Mouse (Mus musculus) cerebellum, postnatal 25 days (tissue): ENCODE measurements around the gene Bphl.
A peak's percentile ranks its signal among the peaks of the same experiment; 100 is the strongest.
"Not testable (repeated sequence)": the region's sequence is repeated elsewhere in the genome, so short reads cannot be mapped to it uniquely, and the experiment has no call there.

Source experiments
- DNase-seq, 2 experiments: peaks; one replicate each; pipeline ENCODE4 v3.0.0; 2021; ENCODE audit warnings: mixed read lengths in 2 of 2

Bphl gene

DNA sequence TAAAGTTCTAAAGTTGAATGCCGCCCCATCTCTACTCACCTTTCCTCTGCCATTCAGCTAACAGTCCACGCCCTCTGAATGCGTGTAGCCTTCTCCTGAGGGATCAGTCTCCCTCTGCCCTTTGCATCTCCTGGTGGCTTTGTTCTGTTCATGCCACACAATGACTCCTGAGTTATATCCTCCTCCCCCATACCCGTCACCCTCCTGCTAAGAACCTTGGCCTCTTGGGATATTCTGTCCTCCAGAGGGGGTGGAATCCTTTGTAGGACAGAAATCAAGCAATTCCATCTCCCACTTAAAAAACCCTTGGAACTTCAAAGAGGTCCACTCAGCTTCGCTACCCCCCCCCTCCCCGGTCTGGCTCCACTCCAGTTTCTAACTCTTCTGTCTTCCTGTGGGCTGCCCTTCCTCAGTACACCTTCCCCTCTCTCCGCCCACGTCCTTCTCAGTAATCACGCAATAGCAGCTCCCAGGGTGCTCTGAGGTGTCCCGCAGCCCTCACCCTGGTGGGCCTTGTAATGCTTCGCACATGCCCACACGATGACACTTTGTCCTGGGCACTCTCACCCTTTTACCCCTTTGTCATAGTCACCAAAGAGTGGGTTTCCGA lies 16.4 kb downstream of the Bphl start:
- no peak for DNase-seq

DNA sequence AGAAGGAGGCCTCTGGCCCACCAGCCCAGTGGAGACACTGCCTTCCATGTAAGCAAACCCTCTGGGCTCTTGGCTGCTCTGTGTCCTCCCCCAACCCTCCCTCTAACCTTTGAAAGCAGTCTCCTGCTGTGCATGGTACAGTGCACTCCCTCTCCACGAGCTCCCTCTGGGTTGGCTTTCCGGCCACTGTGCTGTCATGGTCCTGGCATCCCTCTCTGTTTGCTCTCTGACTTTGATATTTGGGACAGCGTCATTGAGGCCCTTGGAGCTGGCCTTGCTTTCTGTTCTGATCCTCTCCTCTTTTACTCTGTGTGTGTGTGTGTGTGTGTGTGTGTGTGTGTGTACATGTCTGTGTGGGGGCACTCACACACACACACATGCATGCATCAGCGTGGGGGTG lies 17.0 kb downstream of the Bphl start:
- no peak for DNase-seq

DNA sequence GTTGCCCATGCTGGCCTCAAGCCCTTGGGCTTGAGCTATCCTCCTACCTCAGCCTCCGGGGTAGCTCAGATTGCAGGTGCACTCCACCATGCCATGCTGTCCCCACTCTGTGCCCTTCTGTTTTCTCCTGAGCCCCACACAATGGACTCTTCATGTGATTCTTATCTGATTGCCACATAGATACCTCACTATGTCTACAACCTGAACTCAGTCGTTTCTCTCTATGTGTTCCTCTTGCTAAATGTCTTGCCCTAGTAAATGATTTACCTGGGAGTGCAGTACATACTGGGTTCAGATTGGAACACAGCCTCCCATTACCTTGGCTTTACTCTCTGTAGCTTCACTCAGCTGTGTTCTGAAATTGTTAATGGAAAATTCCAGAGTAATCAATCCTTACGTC lies 17.6 kb downstream of the Bphl start:
- DNase-seq: no peak

DNA sequence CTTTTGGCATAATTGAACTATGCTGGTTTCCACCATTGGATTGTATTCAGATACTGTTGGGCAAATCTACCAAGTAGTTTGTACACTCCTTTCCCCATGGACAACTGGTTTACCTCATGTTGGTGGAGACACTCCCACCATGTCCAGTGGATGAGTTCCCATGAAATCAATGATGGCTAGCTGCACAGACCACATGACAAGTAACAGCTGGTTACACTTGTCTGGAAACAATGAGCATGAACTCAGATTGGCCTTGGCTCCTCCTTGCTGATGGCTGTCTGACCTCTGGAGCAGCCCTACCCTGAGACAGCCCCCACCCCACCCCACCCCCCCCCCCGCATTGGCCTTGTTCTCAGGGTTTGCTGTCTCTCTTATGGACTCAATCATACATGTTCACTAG lies 19.9 kb downstream of the Bphl start:
- no peak for DNase-seq

DNA sequence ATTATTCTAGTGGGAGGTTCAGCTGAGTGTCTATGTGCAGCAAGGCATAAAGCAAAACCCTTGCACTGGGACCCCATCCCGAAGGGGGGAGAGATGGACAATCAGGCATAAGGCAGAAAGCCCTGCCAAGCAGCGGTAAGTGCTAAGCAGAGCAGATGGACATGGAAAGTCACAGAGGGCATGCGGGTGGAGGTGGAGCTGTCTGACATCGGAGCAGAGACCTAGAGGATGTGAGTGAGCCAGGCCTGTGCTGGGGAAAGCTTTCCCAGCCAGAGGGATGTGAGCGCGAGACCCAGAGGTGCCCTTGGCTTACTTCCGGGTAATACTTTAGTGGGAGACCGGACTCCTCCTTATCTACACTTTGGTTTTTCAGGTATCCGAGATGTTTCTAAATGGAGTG lies 22.7 kb downstream of the Bphl start:
- peak in 1 of 2 experiments; percentile 62 for DNase-seq

DNA sequence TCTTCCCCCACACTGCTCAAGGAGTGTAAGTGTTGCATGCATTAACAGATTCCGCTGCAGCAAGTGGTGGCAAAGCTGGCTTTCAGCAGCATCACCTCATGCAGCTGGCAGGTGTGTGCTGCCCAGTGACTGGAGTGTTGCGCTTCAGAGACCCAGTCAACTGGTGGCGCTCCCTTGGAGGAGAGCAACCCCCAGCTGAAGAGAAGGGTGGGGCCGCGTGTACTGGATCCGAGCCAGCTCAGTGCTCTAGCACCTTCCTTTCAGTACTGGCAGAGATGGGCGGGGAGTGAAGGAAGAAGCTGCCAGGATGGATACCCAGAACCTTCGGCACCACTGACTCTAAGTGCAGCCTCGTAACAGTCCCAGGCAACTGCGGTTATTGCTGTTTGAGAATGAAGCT lies 25.1 kb downstream of the Bphl start:
- DNase-seq: no peak

DNA sequence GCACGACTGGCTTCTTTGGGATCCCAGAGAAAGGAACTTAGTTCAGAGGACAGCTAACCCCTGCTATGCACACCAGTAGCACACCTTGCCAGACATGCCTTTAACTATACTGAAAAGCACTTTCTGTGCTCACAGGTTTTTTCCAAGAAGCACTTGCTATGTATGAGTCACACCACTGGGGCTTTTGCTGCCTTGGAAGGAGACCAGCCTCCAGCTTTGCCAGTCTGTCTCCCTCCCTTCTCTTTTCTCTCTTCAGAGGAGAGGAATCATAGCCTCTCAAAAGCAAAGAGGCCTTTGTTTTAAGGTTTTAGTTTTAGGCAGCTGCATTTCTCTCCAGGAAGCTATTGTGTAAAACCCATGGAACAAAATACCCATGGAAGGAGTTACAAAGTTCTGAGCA lies 29.0 kb downstream of the Bphl start:
- DNase-seq: peak in 1 of 2 experiments; percentile 59

DNA sequence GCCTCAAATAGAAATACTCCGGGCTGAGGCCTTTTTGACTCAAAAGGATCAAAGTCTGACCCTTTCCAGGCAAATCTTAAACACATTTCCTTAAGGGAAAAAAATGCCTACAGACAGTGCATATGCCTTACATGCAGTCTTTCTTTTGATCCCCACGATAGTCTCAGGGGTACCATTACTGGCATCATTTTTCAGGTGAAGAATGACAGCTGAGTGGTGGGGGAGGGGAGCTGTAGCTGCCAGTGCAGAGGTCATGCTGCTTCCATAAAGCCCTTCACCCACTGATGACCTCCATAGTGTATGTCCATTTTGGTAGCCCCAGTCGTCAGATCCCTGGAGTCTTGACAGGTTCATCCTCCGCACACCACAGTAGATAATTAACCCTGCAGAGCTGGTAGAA lies 32.9 kb downstream of the Bphl start:
- no peak for DNase-seq

DNA sequence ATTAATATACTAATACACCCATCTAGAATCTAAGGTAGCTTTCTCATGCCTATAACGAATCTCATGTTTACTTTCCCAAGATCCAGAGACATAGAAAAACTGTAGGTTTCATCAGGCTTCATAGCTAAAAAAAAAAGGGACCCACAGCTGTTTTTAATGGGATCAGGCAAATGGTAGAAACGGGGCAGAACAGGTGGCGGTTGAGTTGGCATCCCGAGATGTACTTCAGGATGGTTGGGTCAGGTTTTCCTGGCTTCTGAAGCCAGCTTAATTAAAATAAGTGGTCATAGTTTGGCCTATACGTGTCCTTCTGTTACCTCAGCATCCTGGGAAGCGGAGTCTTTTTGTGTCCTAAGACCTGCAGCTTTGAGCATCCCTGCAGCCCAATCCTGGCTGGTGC lies 34.4 kb downstream of the Bphl start:
- no peak for DNase-seq

DNA sequence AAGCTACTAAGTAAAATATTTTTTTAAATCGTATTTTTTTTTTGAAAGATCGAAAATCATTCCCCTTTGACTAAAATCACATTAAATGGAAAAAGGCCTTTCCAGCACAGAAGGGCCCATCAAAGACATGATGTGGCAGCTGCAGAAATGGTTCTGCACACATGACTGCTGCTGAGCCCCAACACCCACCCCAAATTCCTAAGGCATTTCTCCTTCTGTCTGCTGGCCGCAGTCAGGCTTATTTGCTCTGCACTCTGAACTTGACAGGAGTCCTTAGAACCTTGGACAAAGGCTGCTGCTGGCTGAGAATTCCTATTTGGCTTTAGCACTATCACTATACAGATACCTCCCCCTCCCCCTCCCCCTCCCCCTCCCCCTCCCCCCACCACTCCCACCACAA lies 35.5 kb downstream of the Bphl start:
- no peak for DNase-seq

DNA sequence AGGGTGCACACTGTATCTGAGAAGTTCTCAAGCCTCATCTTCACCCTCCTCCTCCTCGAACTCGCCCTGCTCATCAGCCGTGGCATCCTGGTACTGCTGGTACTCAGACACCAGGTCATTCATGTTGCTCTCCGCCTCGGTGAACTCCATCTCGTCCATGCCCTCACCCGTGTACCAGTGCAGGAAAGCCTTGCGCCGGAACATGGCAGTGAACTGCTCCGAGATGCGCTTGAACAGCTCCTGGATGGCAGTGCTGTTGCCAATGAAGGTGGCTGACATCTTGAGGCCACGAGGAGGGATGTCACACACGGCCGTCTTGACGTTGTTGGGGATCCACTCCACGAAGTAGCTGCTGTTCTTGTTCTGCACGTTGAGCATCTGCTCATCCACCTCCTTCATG lies 37.0 kb downstream of the Bphl start:
- not testable (repeated sequence) for DNase-seq

DNA sequence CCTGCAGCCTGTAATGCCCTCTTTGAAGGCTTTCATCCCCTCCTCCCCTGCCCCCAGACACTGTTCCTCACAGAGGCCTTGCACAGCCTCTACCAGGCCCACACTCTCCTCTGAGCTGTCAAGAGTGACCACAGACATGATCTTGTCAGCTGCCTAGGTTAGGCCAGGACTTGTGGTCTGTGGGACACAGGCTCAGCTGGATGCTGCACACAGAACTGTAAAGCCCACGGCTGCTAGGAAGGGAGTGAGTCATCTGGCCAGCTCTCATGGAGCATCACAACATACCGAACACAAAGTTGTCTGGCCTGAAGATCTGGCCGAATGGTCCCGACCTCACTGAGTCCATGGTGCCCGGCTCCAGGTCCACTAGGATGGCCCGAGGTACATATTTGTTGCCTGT lies 38.5 kb downstream of the Bphl start:
- DNase-seq: not testable (repeated sequence)

DNA sequence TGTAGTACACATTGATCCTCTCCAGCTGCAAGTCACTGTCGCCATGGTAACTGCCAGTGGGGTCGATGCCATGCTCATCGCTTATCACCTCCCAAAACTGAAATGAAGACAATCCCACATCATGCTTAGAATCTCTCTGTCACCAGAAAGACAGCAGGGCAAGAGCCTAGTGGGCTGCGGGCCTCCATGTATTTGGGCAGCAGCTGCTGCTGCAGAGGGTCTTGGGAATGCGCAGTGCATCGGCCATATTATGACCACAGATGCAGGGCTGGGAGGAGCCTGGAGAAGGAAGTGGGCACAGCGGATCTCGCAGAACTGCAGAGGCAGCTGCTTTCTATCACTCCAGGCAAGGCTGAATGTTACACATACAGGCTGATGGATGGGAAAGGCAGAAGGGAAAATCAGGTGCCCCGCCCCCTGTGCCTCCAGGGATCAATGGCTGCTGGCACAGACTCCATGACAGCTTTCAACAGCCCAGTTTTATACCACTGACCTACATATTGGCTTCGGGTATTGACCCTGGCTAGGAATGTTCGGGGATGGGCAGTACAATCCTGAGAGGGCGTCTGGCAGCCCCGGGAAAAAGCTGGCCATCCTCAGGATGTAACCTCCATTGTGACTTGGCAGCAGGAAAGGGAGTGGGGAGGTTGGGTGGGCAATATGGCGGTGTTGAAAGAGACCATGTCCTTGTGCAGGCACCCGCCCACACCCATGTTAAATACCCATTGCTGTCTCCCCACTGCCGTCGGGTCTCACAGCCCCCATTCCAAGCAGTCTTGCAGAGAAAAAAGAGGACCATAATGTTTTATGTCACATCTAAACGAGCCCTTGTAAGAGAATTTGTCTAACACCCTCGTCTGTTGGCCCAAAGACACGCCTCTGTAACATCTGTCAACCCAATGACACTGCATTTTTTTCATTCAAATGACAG lies 39.4 kb downstream of the Bphl start:
- peak; percentile 47 to 54 for DNase-seq

DNA sequence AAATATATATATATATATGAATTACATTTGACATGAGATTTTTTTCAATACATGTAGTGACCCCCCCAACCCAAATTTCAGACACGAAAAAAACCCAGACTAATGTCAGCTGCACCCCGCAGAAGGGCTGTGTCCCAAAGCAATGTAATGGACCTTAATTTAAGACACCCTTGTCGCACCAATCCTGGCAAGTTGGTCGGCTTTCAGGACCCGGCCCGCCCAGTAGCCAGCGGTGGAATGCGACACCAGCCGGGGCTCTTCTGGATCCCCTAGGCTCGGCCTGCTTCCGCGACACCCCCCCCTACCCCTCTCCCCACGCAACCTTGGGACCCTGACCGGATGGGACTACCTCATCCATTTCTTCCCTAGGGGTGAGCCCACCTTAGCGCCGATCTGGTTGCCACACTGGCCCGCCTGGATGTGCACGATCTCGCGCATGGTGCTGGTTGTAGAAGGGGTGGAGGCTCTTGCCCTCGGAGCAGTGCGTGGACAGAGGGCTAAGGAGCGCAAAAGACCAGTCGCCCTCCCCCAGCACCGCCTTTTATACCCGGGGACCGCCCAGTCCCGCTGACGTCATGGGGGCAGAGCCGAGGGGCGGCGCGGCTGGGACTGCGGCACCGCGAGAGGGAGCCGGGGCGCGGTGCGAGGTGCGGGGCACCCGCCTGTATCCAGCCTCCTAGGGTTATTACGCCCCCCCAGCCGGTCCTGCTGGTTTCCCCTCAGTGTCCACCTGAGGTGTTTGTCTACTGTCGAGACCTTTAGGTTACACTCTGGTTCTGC lies 40.3 kb downstream of the Bphl start, which contains the start of gene Tubb2a:
Tubb2a (minus strand) TSS at position 516 of the 780 bp plus-strand sequence.
- DNase-seq: peak; percentile 93 to 95

DNA sequence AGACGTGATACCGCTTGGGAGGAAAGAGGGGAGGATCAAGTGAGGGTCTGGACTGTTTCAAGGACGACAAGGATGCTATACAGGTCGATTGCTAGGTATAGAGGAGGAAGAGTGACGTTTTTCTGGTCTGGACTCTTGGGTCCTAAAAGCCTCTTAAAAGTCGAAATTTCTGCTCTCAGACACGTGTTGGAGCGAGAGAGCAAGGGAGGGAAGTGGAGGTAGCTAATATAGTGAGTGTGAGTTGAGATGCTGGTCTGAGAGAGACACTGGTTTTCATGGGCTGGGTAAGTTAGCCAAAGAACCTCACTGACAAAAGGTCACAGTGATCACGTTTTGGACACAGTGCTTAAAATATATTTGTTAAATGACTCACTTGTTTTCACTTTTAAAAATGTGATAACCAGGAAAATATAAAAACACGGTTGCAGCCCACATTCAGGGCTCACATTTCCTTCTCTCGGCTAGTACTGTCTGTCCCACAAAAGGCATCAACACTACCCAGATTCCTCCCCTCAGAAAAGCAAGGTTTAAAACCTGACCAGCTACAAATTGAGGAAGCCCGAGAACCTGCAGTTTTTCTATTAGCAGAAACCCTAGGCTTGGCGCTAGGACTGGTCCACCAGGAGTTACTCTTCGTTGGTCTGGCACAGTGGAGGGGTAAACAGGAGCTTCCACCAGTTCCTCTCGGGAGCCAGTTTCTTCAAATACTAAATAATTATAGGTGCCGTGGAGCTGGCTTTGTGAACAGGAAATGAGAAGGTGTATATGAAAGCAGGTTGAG lies 41.3 kb downstream of the Bphl start:
- DNase-seq: no peak

DNA sequence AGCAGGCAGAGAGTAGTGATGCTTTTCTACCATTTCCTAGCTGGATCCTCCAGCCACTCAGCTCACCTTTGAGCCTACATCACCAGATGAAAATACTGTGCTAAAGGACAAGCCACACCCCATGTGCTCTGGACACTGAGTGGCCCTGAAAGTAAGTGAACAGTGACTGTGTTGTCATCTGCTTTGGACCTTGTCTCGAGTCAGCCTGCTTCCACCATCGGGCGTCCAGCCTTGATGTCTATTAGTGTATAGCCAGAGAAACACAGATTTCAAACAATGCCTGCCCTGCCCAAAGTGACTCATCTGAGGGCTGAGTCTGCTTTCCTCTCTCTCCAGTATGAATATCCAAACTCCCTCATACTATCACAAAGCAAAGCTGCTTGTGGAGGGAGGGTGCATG lies 42.4 kb downstream of the Bphl start:
- DNase-seq: no peak

DNA sequence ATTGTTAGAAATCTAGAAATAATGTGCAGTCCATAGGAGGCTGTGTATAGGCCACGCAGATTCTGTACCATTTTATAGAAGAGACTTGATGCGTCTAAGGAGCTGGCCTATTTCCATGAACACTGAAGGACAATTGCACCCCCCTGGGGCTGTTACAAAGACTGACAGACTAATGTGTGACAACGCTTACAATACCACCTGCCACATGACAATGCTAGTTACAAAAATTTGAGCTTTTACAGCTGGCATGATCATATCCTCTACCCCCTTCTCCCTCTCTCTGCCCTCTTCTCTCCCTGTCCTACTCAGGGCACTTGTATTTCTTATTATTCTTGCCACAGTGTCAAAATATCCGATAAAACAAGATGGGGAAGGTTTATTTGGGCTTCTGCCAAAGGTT lies 44.5 kb downstream of the Bphl start:
- no peak for DNase-seq

DNA sequence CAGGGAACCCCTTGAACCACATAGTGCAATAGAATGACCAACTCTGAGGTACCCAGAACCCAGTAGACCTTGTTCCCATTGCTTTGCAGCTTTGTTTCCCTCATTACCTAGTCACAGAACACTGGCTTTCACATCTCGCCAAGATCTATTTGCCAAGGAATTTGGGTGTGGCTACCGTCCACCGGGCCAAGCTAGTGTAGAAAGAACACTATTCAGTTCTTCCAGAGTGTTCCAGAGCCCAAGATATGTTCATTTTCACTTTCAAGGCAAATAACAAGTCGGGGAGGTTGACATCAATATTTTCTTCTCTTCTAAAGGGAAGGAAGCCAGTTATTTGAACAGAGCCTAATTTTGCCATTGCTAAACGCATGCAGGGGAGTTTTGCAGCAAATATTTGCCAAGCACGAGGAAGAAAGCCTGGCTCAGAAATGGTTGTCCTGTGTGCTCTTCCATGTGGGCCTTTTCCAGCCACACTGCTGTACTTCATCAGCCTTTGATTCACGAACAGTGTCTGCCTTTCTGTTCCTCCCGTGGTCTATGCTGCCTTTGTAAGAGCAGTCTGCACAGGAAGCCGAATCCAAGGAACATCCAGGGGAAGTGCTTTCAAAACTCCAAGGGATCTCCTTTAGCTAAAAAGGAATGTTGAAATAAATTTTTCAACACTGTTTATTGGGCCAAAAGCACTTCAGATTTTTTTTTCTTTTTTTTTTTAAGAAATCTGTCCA lies 46.8 kb downstream of the Bphl start:
- no peak for DNase-seq

DNA sequence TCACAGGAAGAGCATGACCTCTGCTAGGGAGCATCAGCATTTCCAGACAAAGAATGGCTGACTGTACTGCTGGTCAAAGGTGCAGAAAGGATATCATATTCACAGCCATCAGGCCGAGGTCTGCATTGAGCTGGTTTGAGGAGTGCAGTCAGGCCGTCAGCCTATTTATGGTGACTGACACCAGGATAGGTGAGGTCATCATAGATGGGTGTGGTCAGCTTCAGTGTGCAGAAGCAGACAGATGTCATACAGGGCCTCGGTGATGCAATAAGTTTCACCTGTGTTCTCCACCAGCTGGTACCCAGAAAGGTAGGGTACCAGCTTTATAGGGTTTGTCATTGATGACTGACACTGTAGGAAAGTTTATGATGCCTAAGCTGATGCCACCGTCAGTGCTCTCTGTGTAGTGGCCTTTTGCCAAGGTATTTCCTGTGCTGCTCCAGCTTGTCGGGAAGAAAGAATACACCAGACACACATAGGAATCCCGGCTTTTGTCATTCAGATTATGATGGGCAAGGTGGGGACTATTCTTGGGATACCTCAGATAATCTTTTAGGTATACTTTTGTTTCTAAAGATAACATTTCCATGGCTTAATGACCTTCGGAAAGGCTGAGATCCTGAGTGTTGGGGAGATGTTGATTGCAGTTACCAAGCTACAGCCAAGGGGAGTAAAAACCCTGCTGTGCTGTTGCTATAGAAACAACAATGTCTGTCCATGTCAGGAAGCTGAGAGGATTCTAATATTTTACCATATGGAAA lies 49.8 kb downstream of the Bphl start:
- no peak for DNase-seq

DNA sequence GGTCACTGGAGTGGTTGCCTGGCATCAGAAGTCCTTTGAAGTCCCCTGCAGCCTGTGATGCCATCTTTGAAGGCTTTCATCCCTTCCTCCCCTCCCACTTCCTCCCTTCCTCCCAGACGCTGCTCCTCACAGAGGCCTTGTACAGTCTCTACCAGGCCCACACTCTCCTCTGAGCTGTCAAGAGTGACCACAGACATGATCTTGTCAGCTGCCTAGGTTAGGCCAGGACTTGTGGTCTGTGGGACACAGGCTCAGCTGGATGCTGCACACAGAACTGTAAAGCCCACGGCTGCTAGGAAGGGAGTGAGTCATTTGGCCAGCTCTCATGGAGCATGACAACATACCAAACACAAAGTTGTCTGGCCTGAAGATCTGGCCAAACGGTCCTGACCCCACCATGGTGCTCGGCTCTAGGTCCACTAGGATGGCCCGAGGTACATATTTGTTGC lies 50.8 kb downstream of the Bphl start:
- DNase-seq: not testable (repeated sequence)

DNA sequence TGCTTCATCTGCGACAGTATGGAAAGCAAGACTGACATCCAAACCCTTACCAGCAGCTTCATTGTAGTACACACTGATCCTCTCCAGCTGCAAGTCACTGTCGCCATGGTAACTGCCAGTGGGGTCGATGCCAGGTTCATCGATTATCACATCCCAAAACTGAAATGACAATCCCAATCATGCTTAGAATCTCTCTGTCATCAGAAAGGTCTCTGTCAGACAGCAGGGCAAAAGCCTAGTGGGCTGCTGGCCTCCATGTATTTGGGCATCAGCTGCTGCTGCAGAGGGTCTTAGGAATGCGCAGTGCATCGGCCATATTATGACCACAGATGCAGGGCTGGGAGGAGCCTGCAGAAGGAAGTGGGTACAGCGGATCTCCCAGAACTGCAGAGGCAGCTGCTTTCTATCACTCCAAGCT lies 51.5 kb downstream of the Bphl start:
- no peak for DNase-seq
